Mouse (Mus musculus) macrophage (primary cell): ENCODE measurements around the gene Laptm5. TPM values are rescaled to one million over a fixed set of nuclear protein-coding genes. Genes with fewer than 3 reads are reported as not detected.

Experiments used
- H3K27ac ChIP-seq: fragments of 350-480 bp; formaldehyde crosslinking; 2 replicates; pipeline ENCODE4 v1.9.0; 2021
- H3K36me3 ChIP-seq: fragments of 350-480 bp; formaldehyde crosslinking; 2 replicates; pipeline ENCODE4 v1.9.0; 2021; ENCODE audit errors: inconsistent target
- H3K4me3 ChIP-seq: fragments of 350-480 bp; formaldehyde crosslinking; 2 replicates; pipeline ENCODE4 v1.9.0; 2021; ENCODE audit errors: inconsistent target
- H3K79me2 ChIP-seq: fragments of 350-480 bp; formaldehyde crosslinking; 2 replicates; pipeline ENCODE4 v1.9.0; 2021; ENCODE audit errors: inconsistent target
- WGBS: methylation state at CpG from one replicate; pipeline ENCODE4 v1.1.7; 2026; ENCODE audit warnings: inconsistent platforms; ENCODE audit not compliant: missing documents; 5-methylcytosine and 5-hydroxymethylcytosine counted together
- polyA plus RNA-seq: library from polyadenylated mRNA; stranded (reverse); fragments of 250-400 nt; gene quantifications from 3 replicates; pipeline ENCODE4 v1.2.4, GENCODE M21; 2018; ENCODE audit warnings: inconsistent platforms

Gene Laptm5
- polyA plus RNA-seq, 1 experiment from 2014 or later: 1,759 TPM

- H3K79me2 ChIP-seq: no peaks in the 10 kb centered on the region
- WGBS: 18% methylated on average over 9 of the region's 9 CpGs
- H3K4me3 ChIP-seq: no peak overlapping the region
- H3K27ac ChIP-seq: no peak overlapping the region
- H3K36me3 ChIP-seq: no peaks in the 10 kb centered on the region
These were observed 47.3 kb downstream of the Laptm5 start for GRCm38 (mm10) chr4:130960118-130960734.

- WGBS: 100% methylated on average over 1 of the region's 1 CpGs
These were observed 58.4 kb downstream of the Laptm5 start for GRCm38 (mm10) chr4:130971278-130971677.

GRCm38 (mm10) chr4:130972421-130972829 is 59.5 kb downstream of the Laptm5 start:
- no peaks in the 10 kb centered on the region for H3K79me2 ChIP-seq

More at GRCm38 (mm10) chr4:130971278-130971677, 58.4 kb downstream of the Laptm5 start:
- Histone ChIP-seq H3K79me2 (no peaks in the 10 kb centered on the region), H3K4me3 (no peak overlapping the region), H3K36me3 (no peaks in the 10 kb centered on the region), H3K27ac (no peak overlapping the region)

GRCm38 (mm10) chr4:130973332-130974263 is 60.7 kb downstream of the Laptm5 start:
- WGBS: 79% methylated on average over 19 of the region's 19 CpGs
- H3K36me3 ChIP-seq: no peaks in the 10 kb centered on the region

More at GRCm38 (mm10) chr4:130972421-130972829, 59.5 kb downstream of the Laptm5 start:
- 88% methylated on average over 5 of the region's 5 CpGs for WGBS
- H3K36me3 ChIP-seq: no peaks in the 10 kb centered on the region
- H3K4me3 ChIP-seq: no peak overlapping the region
- no peak overlapping the region for H3K27ac ChIP-seq

GRCm38 (mm10) chr4:130978981-130979380 is 66.1 kb downstream of the Laptm5 start:
- Histone ChIP-seq H3K27ac (no peak overlapping the region), H3K79me2 (no peaks in the 10 kb centered on the region), H3K36me3 (no peaks in the 10 kb centered on the region), H3K4me3 (no peak overlapping the region)
- WGBS: 77% methylated on average over 3 of the region's 3 CpGs

More at GRCm38 (mm10) chr4:130973332-130974263, 60.7 kb downstream of the Laptm5 start:
- H3K79me2 ChIP-seq: no peaks in the 10 kb centered on the region
- no peak overlapping the region for H3K4me3 ChIP-seq
- no peak overlapping the region for H3K27ac ChIP-seq

- Histone ChIP-seq H3K4me3 (no peak overlapping the region), H3K79me2 (no peaks in the 10 kb centered on the region), H3K27ac (no peak overlapping the region), H3K36me3 (no peaks in the 10 kb centered on the region)
- 86% methylated on average over 16 of the region's 17 CpGs for WGBS
These were observed 71.7 kb downstream of the Laptm5 start for GRCm38 (mm10) chr4:130984416-130985182.

Other genes with a start within 250 kb of the Laptm5 start
- 20.7 to 25.6 TPM (median 22.1 TPM) in 3 replicates for gene Pum1, start 249.8 kb upstream of the Laptm5 start, polyA plus RNA-seq
- gene Sdc3, start 120.6 kb upstream of the Laptm5 start, polyA plus RNA-seq: 449 to 1,011 TPM (median 478 TPM) in 3 replicates
- gene Matn1, start 31.3 kb downstream of the Laptm5 start, polyA plus RNA-seq: 0.07 to 0.80 TPM (median 0.16 TPM) in 3 replicates